Mouse (Mus musculus): ENCODE data around the gene Zeb2.

DNA sequence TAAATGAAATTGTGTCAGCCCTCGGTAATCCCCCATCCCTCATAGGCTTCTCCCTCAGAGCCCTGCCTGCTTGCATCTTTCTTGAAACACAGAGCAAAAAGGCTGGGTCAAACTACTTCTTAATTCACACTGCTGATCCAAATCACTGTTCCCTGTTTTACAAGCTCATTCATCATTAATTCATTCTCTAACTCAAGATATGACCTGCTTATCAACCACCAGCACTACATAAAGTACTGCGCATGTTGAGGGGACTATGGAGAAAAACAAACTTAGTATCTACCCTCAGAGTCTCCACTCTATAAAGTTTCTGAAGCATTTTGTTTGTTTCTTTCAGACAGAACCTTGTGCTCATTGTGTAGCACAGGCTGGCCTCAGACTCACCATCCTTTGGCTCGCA is 104.5 kb downstream of the Zeb2 start:
- TF ChIP-seq MAX (IDR thresholded peaks at IDR 0.05) (no peak), CTCF (IDR thresholded peaks at IDR 0.05; ENCODE audit: control insufficient read depth, insufficient read depth, insufficient read length) (no peak), CEBPB (IDR thresholded peaks at IDR 0.05; ENCODE audit: low read depth) (no peak), USF1 (IDR thresholded peaks at IDR 0.05; ENCODE audit: low read depth) (no peak)

Data from C2C12 (cell line).